Mouse (Mus musculus): ENCODE measurements at regions not wholly inside any gene's neighbourhood (a gene's known extent, or its start where the extent isn't known, plus 50 kb on each side); places are given as distances from the start of the nearest gene placed in this dataset.

- DNase-seq (ENCODE audit: low spot score in 2 of 2), result no peak
Measured at GRCm38 (mm10) chr16:47754671-47755070, 528.9 kb upstream of the Dppa4 start.

GRCm38 (mm10) chr16:47758296-47758695 is 525.2 kb upstream of the Dppa4 start:
- no peak for DNase-seq (ENCODE audit: low spot score in 2 of 2)

GRCm38 (mm10) chr16:47765742-47766141 is 517.8 kb upstream of the Dppa4 start:
- DNase-seq (ENCODE audit: low spot score in 2 of 2), result peak in 1 of 2 experiments; percentile 16

- DNase-seq (ENCODE audit: low spot score in 2 of 2), result no peak
Measured at GRCm38 (mm10) chr16:47788515-47788914, 495.0 kb upstream of the Dppa4 start.

GRCm38 (mm10) chr16:47790666-47791065 is 492.9 kb upstream of the Dppa4 start:
- DNase-seq (ENCODE audit: low spot score in 2 of 2), result no peak

DNA sequence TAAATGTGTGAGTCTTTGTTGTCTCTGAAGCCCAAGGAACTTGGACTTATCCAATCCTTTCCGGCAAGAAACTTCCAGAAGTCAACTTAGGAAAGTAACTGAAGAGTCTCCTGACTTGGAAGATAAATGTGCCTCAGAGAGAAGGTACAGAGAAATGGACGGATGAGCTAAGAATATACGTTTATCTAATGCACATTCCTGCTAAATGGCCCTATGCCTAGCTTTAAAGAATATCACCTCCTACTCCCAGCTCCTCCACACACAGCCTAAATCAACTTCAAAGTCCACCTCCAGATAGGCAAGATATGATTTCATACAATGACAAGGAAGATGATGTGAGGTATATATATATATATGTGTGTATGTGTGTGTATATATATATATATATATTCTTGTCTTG is 492.1 kb upstream of the Dppa4 start:
- no peak for DNase-seq (ENCODE audit: low spot score in 2 of 2)

GRCm38 (mm10) chr16:47798838-47799237 is 484.7 kb upstream of the Dppa4 start:
- no peak for DNase-seq (ENCODE audit: low spot score in 2 of 2)

GRCm38 (mm10) chr16:47843169-47843568 is 440.4 kb upstream of the Dppa4 start:
- DNase-seq (ENCODE audit: low spot score in 2 of 2), result no peak

- no peak for DNase-seq (ENCODE audit: low spot score in 2 of 2)
Measured at GRCm38 (mm10) chr16:47851631-47852030, 431.9 kb upstream of the Dppa4 start.

- no peak for DNase-seq (ENCODE audit: low spot score in 2 of 2)
Measured at GRCm38 (mm10) chr16:47859840-47860239, 423.7 kb upstream of the Dppa4 start.

DNA sequence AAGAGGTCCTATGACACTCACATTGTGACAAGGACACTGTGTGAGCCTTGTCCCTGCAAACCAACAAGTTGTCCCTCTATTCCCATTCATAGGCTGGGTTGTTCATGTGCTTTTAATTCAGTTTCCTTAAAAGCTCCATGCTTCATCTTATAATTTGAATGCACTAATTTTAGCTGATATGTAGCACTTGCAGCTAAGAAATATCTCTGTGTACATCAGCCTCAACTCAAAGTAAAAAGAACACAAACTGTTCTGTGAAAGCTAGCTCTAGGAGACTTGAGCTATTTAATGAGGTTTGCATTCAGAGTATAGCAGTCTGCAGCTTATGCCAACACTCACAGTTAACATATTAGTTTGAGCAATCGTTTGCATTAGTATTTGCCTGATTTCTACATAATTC is 408.3 kb upstream of the Dppa4 start:
- no peak for DNase-seq (ENCODE audit: low spot score in 2 of 2)

- DNase-seq (ENCODE audit: low spot score in 2 of 2), result no peak
Measured at GRCm38 (mm10) chr16:47883476-47883875, 400.1 kb upstream of the Dppa4 start.

GRCm38 (mm10) chr16:47887019-47887418 is 396.5 kb upstream of the Dppa4 start:
- no peak for DNase-seq (ENCODE audit: low spot score in 2 of 2)

DNA sequence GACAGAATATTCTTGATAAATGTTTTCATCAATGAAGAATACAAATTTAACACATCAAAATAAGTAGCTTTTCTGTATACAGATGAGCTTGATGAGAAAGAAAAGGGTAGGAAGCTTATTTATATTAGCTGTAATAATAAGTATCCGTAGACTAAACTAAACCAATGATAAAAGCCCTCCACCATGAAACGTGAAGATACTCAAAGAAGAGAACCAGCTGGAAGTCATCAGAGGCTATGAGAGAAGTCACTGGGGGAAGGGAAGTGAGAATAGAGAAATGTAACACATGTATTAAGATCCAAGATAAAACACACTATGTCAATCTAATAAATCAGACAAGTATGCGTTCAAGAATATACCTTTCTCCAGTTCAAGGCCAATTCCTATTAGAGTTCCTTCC is 382.7 kb upstream of the Dppa4 start:
- no peak for DNase-seq (ENCODE audit: low spot score in 2 of 2)

DNA sequence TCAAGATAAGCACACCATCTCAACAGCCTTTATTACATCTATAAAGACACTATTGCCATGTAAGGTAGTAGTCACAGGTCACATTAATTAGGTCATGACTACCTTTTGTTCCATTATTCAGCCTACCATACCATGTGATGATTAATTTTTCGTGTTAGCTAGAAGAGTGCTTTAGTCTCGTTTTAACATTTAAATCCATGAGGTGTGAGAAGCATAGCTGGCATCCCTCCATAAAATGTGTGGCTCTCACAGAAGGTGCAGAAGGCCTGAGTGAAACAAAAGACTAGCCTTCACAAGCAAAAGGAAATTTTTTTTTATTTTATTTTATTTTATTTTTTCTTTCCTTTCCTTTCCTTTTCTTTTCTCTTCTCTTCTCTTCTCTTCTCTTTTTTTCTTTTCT is 345.5 kb upstream of the Dppa4 start:
- DNase-seq (ENCODE audit: low spot score in 2 of 2), result no peak

All from gastrocnemius, postnatal 4 days (tissue).